Mouse (Mus musculus): ENCODE measurements around the gene Arih1. TPM values are rescaled to one million over a fixed set of nuclear protein-coding genes. Genes with fewer than 3 reads are reported as not detected.

The Arih1 gene
- 11.0 and 15.3 TPM in 2 replicates for polyA plus RNA-seq (2015; fragmentation: Nextera tagmentation; extraction: Ambion mirVana)

- H3K4me3 ChIP-seq (ENCODE audit: low read length) = peak within 1 kb of the TSS; percentile 94
- peak; percentile 99 for ATAC-seq
- no peaks in the 10 kb centered on the region for H3K36me3 ChIP-seq (ENCODE audit: control insufficient read depth, insufficient read depth, low read length)
- H3K9me3 ChIP-seq (ENCODE audit: control insufficient read depth, low read length) = no peaks in the 10 kb centered on the region
- H3K9ac ChIP-seq (ENCODE audit: low read depth, low read length) = peak within 1 kb of the TSS; percentile 99
- peak within 1 kb of the TSS; percentile 99 for H3K27ac ChIP-seq (ENCODE audit: low read depth, low read length)
- peaks cover 21% of the 10 kb centered on the region for H3K4me1 ChIP-seq (ENCODE audit: control insufficient read depth, insufficient read depth, low read depth, low read length)
- peak within 1 kb of the TSS; percentile 79 for H3K4me2 ChIP-seq (ENCODE audit: low read length)
- no peaks in the 10 kb centered on the region for H3K27me3 ChIP-seq (replicated peaks; ENCODE audit: control insufficient read depth, insufficient read depth, low read length)
- WGBS = 0% methylated on average over 43 of the region's 56 CpGs
Measured at GRCm38 (mm10) chr9:59486549-59487065, at the start of gene Arih1. TSS of gene Arih1 (minus strand) at chr9:59486618.

- H3K4me3 ChIP-seq (ENCODE audit: low read length) = no peak overlapping the region
- peaks cover 1% of the 10 kb centered on the region; the same call in 1 of the 2 replicates for H3K4me1 ChIP-seq (ENCODE audit: control insufficient read depth, insufficient read depth, low read depth, low read length)
- no peak overlapping the region for H3K9ac ChIP-seq (ENCODE audit: low read depth, low read length)
- H3K27me3 ChIP-seq (replicated peaks; ENCODE audit: control insufficient read depth, insufficient read depth, low read length) = no peaks in the 10 kb centered on the region; the same call in 1 of the 2 replicates
- no peaks in the 10 kb centered on the region for H3K36me3 ChIP-seq (ENCODE audit: control insufficient read depth, insufficient read depth, low read length)
- no peaks in the 10 kb centered on the region for H3K9me3 ChIP-seq (ENCODE audit: control insufficient read depth, low read length)
- WGBS = 78% methylated on average over 4 of the region's 4 CpGs
- H3K4me2 ChIP-seq (ENCODE audit: low read length) = no peak overlapping the region
- H3K27ac ChIP-seq (ENCODE audit: low read depth, low read length) = no peak overlapping the region
- no peak for ATAC-seq
Measured at GRCm38 (mm10) chr9:59533889-59534288, 47.5 kb upstream of the Arih1 start.

- no peaks in the 10 kb centered on the region; the same call in 1 of the 2 replicates for H3K27me3 ChIP-seq (replicated peaks; ENCODE audit: control insufficient read depth, insufficient read depth, low read length)
- H3K27ac ChIP-seq (ENCODE audit: low read depth, low read length) = no peak overlapping the region
- no peaks in the 10 kb centered on the region for H3K9me3 ChIP-seq (ENCODE audit: control insufficient read depth, low read length)
- WGBS = 75% methylated on average over 2 of the region's 2 CpGs
- H3K9ac ChIP-seq (ENCODE audit: low read depth, low read length) = no peak overlapping the region
- no peak for ATAC-seq
- no peak overlapping the region for H3K4me2 ChIP-seq (ENCODE audit: low read length)
- no peaks in the 10 kb centered on the region for H3K36me3 ChIP-seq (ENCODE audit: control insufficient read depth, insufficient read depth, low read length)
- H3K4me1 ChIP-seq (ENCODE audit: control insufficient read depth, insufficient read depth, low read depth, low read length) = no peaks in the 10 kb centered on the region
- H3K4me3 ChIP-seq (ENCODE audit: low read length) = no peak overlapping the region
Measured at GRCm38 (mm10) chr9:59533422-59533821, 47.0 kb upstream of the Arih1 start.

GRCm38 (mm10) chr9:59531645-59532044 lies 45.2 kb upstream of the Arih1 start:
- no peak overlapping the region for H3K27ac ChIP-seq (ENCODE audit: low read depth, low read length)
- no peak overlapping the region for H3K4me2 ChIP-seq (ENCODE audit: low read length)
- no peak overlapping the region for H3K9ac ChIP-seq (ENCODE audit: low read depth, low read length)
- H3K27me3 ChIP-seq (replicated peaks; ENCODE audit: control insufficient read depth, insufficient read depth, low read length) = no peaks in the 10 kb centered on the region
- no peaks in the 10 kb centered on the region for H3K4me1 ChIP-seq (ENCODE audit: control insufficient read depth, insufficient read depth, low read depth, low read length)
- no peak for ATAC-seq
- WGBS = 32% methylated on average over 5 of the region's 5 CpGs
- H3K9me3 ChIP-seq (ENCODE audit: control insufficient read depth, low read length) = no peaks in the 10 kb centered on the region
- H3K4me3 ChIP-seq (ENCODE audit: low read length) = no peak overlapping the region
- no peaks in the 10 kb centered on the region for H3K36me3 ChIP-seq (ENCODE audit: control insufficient read depth, insufficient read depth, low read length)

GRCm38 (mm10) chr9:59528274-59528673 lies 41.9 kb upstream of the Arih1 start:
- 93% methylated on average over 2 of the region's 2 CpGs for WGBS
- Histone ChIP-seq H3K4me2 (ENCODE audit: low read length) (no peak overlapping the region), H3K9me3 (ENCODE audit: control insufficient read depth, low read length) (no peaks in the 10 kb centered on the region), H3K4me3 (ENCODE audit: low read length) (no peak overlapping the region), H3K4me1 (ENCODE audit: control insufficient read depth, insufficient read depth, low read depth, low read length) (no peaks in the 10 kb centered on the region), H3K27me3 (replicated peaks; ENCODE audit: control insufficient read depth, insufficient read depth, low read length) (no peaks in the 10 kb centered on the region), H3K36me3 (ENCODE audit: control insufficient read depth, insufficient read depth, low read length) (no peaks in the 10 kb centered on the region), H3K9ac (ENCODE audit: low read depth, low read length) (no peak overlapping the region), H3K27ac (ENCODE audit: low read depth, low read length) (no peak overlapping the region)
- ATAC-seq = no peak

GRCm38 (mm10) chr9:59527580-59527979 lies 41.2 kb upstream of the Arih1 start:
- 97% methylated on average over 3 of the region's 3 CpGs for WGBS
- H3K9ac ChIP-seq (ENCODE audit: low read depth, low read length) = no peak overlapping the region
- H3K36me3 ChIP-seq (ENCODE audit: control insufficient read depth, insufficient read depth, low read length) = no peaks in the 10 kb centered on the region
- H3K4me2 ChIP-seq (ENCODE audit: low read length) = no peak overlapping the region
- H3K27ac ChIP-seq (ENCODE audit: low read depth, low read length) = no peak overlapping the region
- no peak for ATAC-seq
- H3K9me3 ChIP-seq (ENCODE audit: control insufficient read depth, low read length) = no peaks in the 10 kb centered on the region
- H3K4me3 ChIP-seq (ENCODE audit: low read length) = no peak overlapping the region
- H3K4me1 ChIP-seq (ENCODE audit: control insufficient read depth, insufficient read depth, low read depth, low read length) = no peaks in the 10 kb centered on the region
- H3K27me3 ChIP-seq (replicated peaks; ENCODE audit: control insufficient read depth, insufficient read depth, low read length) = no peaks in the 10 kb centered on the region

- Histone ChIP-seq H3K4me1 (ENCODE audit: control insufficient read depth, insufficient read depth, low read depth, low read length) (no peaks in the 10 kb centered on the region), H3K9ac (ENCODE audit: low read depth, low read length) (no peak overlapping the region), H3K36me3 (ENCODE audit: control insufficient read depth, insufficient read depth, low read length) (no peaks in the 10 kb centered on the region), H3K9me3 (ENCODE audit: control insufficient read depth, low read length) (no peaks in the 10 kb centered on the region), H3K27me3 (replicated peaks; ENCODE audit: control insufficient read depth, insufficient read depth, low read length) (no peaks in the 10 kb centered on the region), H3K4me3 (ENCODE audit: low read length) (no peak overlapping the region), H3K27ac (ENCODE audit: low read depth, low read length) (no peak overlapping the region), H3K4me2 (ENCODE audit: low read length) (no peak overlapping the region)
- 86% methylated on average over 6 of the region's 6 CpGs for WGBS
- no peak for ATAC-seq
Measured at GRCm38 (mm10) chr9:59526727-59527126, 40.3 kb upstream of the Arih1 start.

GRCm38 (mm10) chr9:59522906-59523305 lies 36.5 kb upstream of the Arih1 start:
- H3K27ac ChIP-seq (ENCODE audit: low read depth, low read length) = no peak overlapping the region
- H3K4me3 ChIP-seq (ENCODE audit: low read length) = no peak overlapping the region
- 73% methylated on average over 4 of the region's 4 CpGs for WGBS
- H3K36me3 ChIP-seq (ENCODE audit: control insufficient read depth, insufficient read depth, low read length) = no peaks in the 10 kb centered on the region
- no peak overlapping the region for H3K9ac ChIP-seq (ENCODE audit: low read depth, low read length)
- ATAC-seq = no peak
- H3K4me1 ChIP-seq (ENCODE audit: control insufficient read depth, insufficient read depth, low read depth, low read length) = no peaks in the 10 kb centered on the region
- no peaks in the 10 kb centered on the region for H3K27me3 ChIP-seq (replicated peaks; ENCODE audit: control insufficient read depth, insufficient read depth, low read length)
- no peak overlapping the region for H3K4me2 ChIP-seq (ENCODE audit: low read length)
- H3K9me3 ChIP-seq (ENCODE audit: control insufficient read depth, low read length) = no peaks in the 10 kb centered on the region

- Histone ChIP-seq H3K4me1 (ENCODE audit: control insufficient read depth, insufficient read depth, low read depth, low read length) (no peaks in the 10 kb centered on the region), H3K9ac (ENCODE audit: low read depth, low read length) (no peak overlapping the region), H3K36me3 (ENCODE audit: control insufficient read depth, insufficient read depth, low read length) (no peaks in the 10 kb centered on the region), H3K27ac (ENCODE audit: low read depth, low read length) (no peak overlapping the region), H3K4me3 (ENCODE audit: low read length) (no peak overlapping the region), H3K4me2 (ENCODE audit: low read length) (no peak overlapping the region), H3K9me3 (ENCODE audit: control insufficient read depth, low read length) (no peaks in the 10 kb centered on the region), H3K27me3 (replicated peaks; ENCODE audit: control insufficient read depth, insufficient read depth, low read length) (no peaks in the 10 kb centered on the region)
- no peak for ATAC-seq
- 86% methylated on average over 2 of the region's 2 CpGs for WGBS
Measured at GRCm38 (mm10) chr9:59519396-59519795, 33.0 kb upstream of the Arih1 start.

GRCm38 (mm10) chr9:59518976-59519375 lies 32.6 kb upstream of the Arih1 start:
- H3K27me3 ChIP-seq (replicated peaks; ENCODE audit: control insufficient read depth, insufficient read depth, low read length) = no peaks in the 10 kb centered on the region
- no peaks in the 10 kb centered on the region for H3K4me1 ChIP-seq (ENCODE audit: control insufficient read depth, insufficient read depth, low read depth, low read length)
- no peak overlapping the region for H3K4me2 ChIP-seq (ENCODE audit: low read length)
- no peaks in the 10 kb centered on the region for H3K36me3 ChIP-seq (ENCODE audit: control insufficient read depth, insufficient read depth, low read length)
- H3K9me3 ChIP-seq (ENCODE audit: control insufficient read depth, low read length) = no peaks in the 10 kb centered on the region
- no peak overlapping the region for H3K27ac ChIP-seq (ENCODE audit: low read depth, low read length)
- no peak for ATAC-seq
- no peak overlapping the region for H3K4me3 ChIP-seq (ENCODE audit: low read length)
- no peak overlapping the region for H3K9ac ChIP-seq (ENCODE audit: low read depth, low read length)
- WGBS = 71% methylated on average over 5 of the region's 5 CpGs

Data from hindbrain, embryonic 16.5 days (tissue).